Mouse (Mus musculus) CH12.LX (cell line): ENCODE measurements around the gene Cdh15. TPM values are rescaled to one million over a fixed set of nuclear protein-coding genes. Genes with fewer than 3 reads are reported as not detected.

ENCODE experiments used
- DNase-seq: peaks from one replicate; pipeline ENCODE4 v3.0.0-alpha.2; 2013; ENCODE audit errors: extremely low read depth
- H3K27ac ChIP-seq: 2 replicates; pipeline ENCODE4 v1.5.1; 2012; ENCODE audit warnings: low read depth, mild to moderate bottlenecking, control low read depth, moderate library complexity; ENCODE audit not compliant: insufficient read depth
- H3K27me3 ChIP-seq: replicated peaks from 2 replicates; pipeline ENCODE3; 2012; ENCODE audit warnings: inconsistent platforms
- H3K36me3 ChIP-seq, 2 experiments: replicated peaks in 1 of 2; 2 replicates each; pipeline versions ENCODE3 to v1.6.1; 2012; ENCODE audit warnings: inconsistent platforms in 1 of 2, low read length in 1 of 2, mild to moderate bottlenecking in 1 of 2, mixed read lengths in 1 of 2, moderate library complexity in 1 of 2; ENCODE audit not compliant: control insufficient read depth in 1 of 2, insufficient read depth in 1 of 2
- H3K4me1 ChIP-seq, 2 experiments: 2 replicates each; pipeline ENCODE4 v1.6.1; 2012; ENCODE audit warnings: inconsistent platforms in 1 of 2, moderate library complexity in 1 of 2; ENCODE audit not compliant: insufficient read depth in 2 of 2, control insufficient read depth in 1 of 2
- H3K4me2 ChIP-seq: 2 replicates; pipeline ENCODE4 v1.6.1; 2012; ENCODE audit warnings: low read depth, mild to moderate bottlenecking, control low read depth; ENCODE audit not compliant: poor library complexity, insufficient read depth, severe bottlenecking
- H3K4me3 ChIP-seq, 3 experiments: fragments of 150-350 bp in 1 of 3; sonication (generic) in 1 of 3; replicated peaks in 1 of 3; 2 replicates each; pipeline versions ENCODE3 to v1.5.1; 2011 to 2012; ENCODE audit warnings: low read depth in 2 of 3, low read length in 2 of 3, mild to moderate bottlenecking in 2 of 3, moderate library complexity in 2 of 3, control low read depth in 1 of 3, improper control_type of control experiment in 1 of 3, inconsistent platforms in 1 of 3, mixed read lengths in 1 of 3; ENCODE audit not compliant: poor library complexity in 1 of 3
- H3K79me2 ChIP-seq: replicated peaks from 2 replicates; pipeline ENCODE4 v1.6.1; 2012; ENCODE audit warnings: mild to moderate bottlenecking, moderate library complexity; ENCODE audit not compliant: control insufficient read depth, poor library complexity, insufficient read depth, severe bottlenecking; ENCODE audit errors: extremely low read depth
- H3K9ac ChIP-seq: 2 replicates; pipeline ENCODE4 v1.6.1; 2012; ENCODE audit warnings: low read depth, mild to moderate bottlenecking, control low read depth, moderate library complexity; ENCODE audit not compliant: insufficient read depth
- H3K9me3 ChIP-seq: replicated peaks from 2 replicates; pipeline ENCODE3; 2012; ENCODE audit warnings: low read length, inconsistent platforms, mixed read lengths
- CHD2 ChIP-seq: IDR thresholded peaks from 2 replicates; pipeline ENCODE4 v1.6.1; 2011; ENCODE audit warnings: low read length, improper control_type of control experiment
- CTCF ChIP-seq, 2 experiments: IDR thresholded peaks in 1 of 2; conservative IDR thresholded peaks in 1 of 2; 2 replicates each; pipeline ENCODE4 v1.5.1; 2011 to 2012; ENCODE audit warnings: low read depth in 2 of 2, low read length in 2 of 2, improper control_type of control experiment in 1 of 2, inconsistent platforms in 1 of 2, mild to moderate bottlenecking in 1 of 2, moderate library complexity in 1 of 2
- E2F4 ChIP-seq: IDR thresholded peaks from 2 replicates; pipeline ENCODE4 v1.6.1; 2011; ENCODE audit warnings: low read depth, low read length, improper control_type of control experiment; ENCODE audit not compliant: insufficient replicate concordance
- ELF1 ChIP-seq: IDR thresholded peaks from 2 replicates; pipeline ENCODE4 v1.6.1; 2014; ENCODE audit warnings: low read depth, mild to moderate bottlenecking, inconsistent platforms, low read length, improper control_type of control experiment
- EP300 ChIP-seq: IDR thresholded peaks from 2 replicates; pipeline ENCODE4 v1.6.1; 2011; ENCODE audit warnings: low read length, improper control_type of control experiment
- GABPA ChIP-seq: IDR thresholded peaks from 2 replicates; pipeline ENCODE4 v1.6.1; 2012; ENCODE audit warnings: low read depth, low read length, improper control_type of control experiment, inconsistent platforms; ENCODE audit not compliant: insufficient replicate concordance
- HCFC1 ChIP-seq: IDR thresholded peaks from 2 replicates; pipeline ENCODE4 v1.6.1; 2012; ENCODE audit warnings: low read depth, mild to moderate bottlenecking, inconsistent platforms, low read length, improper control_type of control experiment
- IRF4 ChIP-seq: IDR thresholded peaks from 2 replicates; pipeline ENCODE4 v1.6.1; 2014; ENCODE audit warnings: low read depth, mild to moderate bottlenecking, inconsistent platforms, low read length, improper control_type of control experiment
- MAFK ChIP-seq: IDR thresholded peaks from 2 replicates; pipeline ENCODE4 v1.6.1; 2011; ENCODE audit warnings: low read length, improper control_type of control experiment; ENCODE audit not compliant: insufficient replicate concordance
- MAX ChIP-seq: IDR thresholded peaks from 2 replicates; pipeline ENCODE4 v1.6.1; 2011; ENCODE audit warnings: low read length, improper control_type of control experiment
- MAZ ChIP-seq: IDR thresholded peaks from 2 replicates; pipeline ENCODE4 v1.6.1; 2012; ENCODE audit warnings: low read depth, mild to moderate bottlenecking, inconsistent platforms, low read length, improper control_type of control experiment, moderate library complexity
- MYC ChIP-seq: IDR thresholded peaks from 2 replicates; pipeline ENCODE4 v1.6.1; 2011; ENCODE audit warnings: low read depth, mild to moderate bottlenecking, improper control_type of control experiment, low read length
- NRF1 ChIP-seq: IDR thresholded peaks from 2 replicates; pipeline ENCODE4 v1.6.1; 2014; ENCODE audit warnings: low read depth, mild to moderate bottlenecking, inconsistent platforms, low read length, improper control_type of control experiment, moderate library complexity
- PAX5 ChIP-seq: IDR thresholded peaks from 2 replicates; pipeline ENCODE4 v1.6.1; 2012; ENCODE audit warnings: low read length, inconsistent platforms, mixed read lengths
- POLR2A ChIP-seq: IDR thresholded peaks from 2 replicates; pipeline ENCODE4 v1.6.1; 2011; ENCODE audit warnings: low read depth, mild to moderate bottlenecking, improper control_type of control experiment, low read length
- POLR2AphosphoS2 ChIP-seq: IDR thresholded peaks from 2 replicates; pipeline ENCODE4 v1.6.1; 2011; ENCODE audit warnings: low read depth, low read length, improper control_type of control experiment
- RAD21 ChIP-seq: IDR thresholded peaks from 2 replicates; pipeline ENCODE4 v1.6.1; 2011; ENCODE audit warnings: low read depth, mild to moderate bottlenecking, low read length, improper control_type of control experiment, moderate library complexity
- RCOR1 ChIP-seq: conservative IDR thresholded peaks from 2 replicates; pipeline ENCODE4 v1.6.1; 2012; ENCODE audit warnings: low read depth, mild to moderate bottlenecking, inconsistent platforms, low read length, improper control_type of control experiment
- SIN3A ChIP-seq: IDR thresholded peaks from 2 replicates; pipeline ENCODE4 v1.6.1; 2012; ENCODE audit warnings: low read length, improper control_type of control experiment, inconsistent platforms
- TBP ChIP-seq: conservative IDR thresholded peaks from 2 replicates; pipeline ENCODE4 v1.6.1; 2011; ENCODE audit warnings: low read depth, low read length, improper control_type of control experiment
- UBTF ChIP-seq: IDR thresholded peaks from 2 replicates; pipeline ENCODE4 v1.6.1; 2012; ENCODE audit warnings: low read depth, mild to moderate bottlenecking, inconsistent platforms, low read length, improper control_type of control experiment, moderate library complexity
- USF1 ChIP-seq: IDR thresholded peaks from 2 replicates; pipeline ENCODE4 v1.6.1; 2014; ENCODE audit warnings: low read depth, mild to moderate bottlenecking, inconsistent platforms, low read length, improper control_type of control experiment
- USF2 ChIP-seq: conservative IDR thresholded peaks from 2 replicates; pipeline ENCODE4 v1.6.1; 2011; ENCODE audit warnings: low read depth, low read length, improper control_type of control experiment
- ZC3H11A ChIP-seq: IDR thresholded peaks from 2 replicates; pipeline ENCODE4 v1.6.1; 2012; ENCODE audit warnings: low read depth, mild to moderate bottlenecking, inconsistent platforms, low read length, improper control_type of control experiment
- ZMIZ1 ChIP-seq: IDR thresholded peaks from 2 replicates; pipeline ENCODE4 v1.6.1; 2012; ENCODE audit warnings: low read depth, mild to moderate bottlenecking, inconsistent platforms, low read length, improper control_type of control experiment
- dilution Hi-C: fragments of 300-500 bp; cut with MboI; formaldehyde crosslinking; loops from 2 replicates; pipeline ENCODE4 v1.14.3; 2020; ENCODE audit warnings: low sequenced_read_pairs; ENCODE audit not compliant: extremely low pct_unique_long_range_greater_than_20kb, extremely low pct_ligation_motif_present
- in situ Hi-C: fragments of 300-500 bp; cut with MboI; formaldehyde crosslinking; loops from 3 replicates; pipeline ENCODE4 v1.14.3; 2019; ENCODE audit warnings: low sequenced_read_pairs, low pct_ligation_motif_present, low pct_unique_long_range_greater_than_20kb, mixed read lengths
- polyA plus RNA-seq: library from polyadenylated mRNA; unstranded; fragments of >175 nt; gene quantifications from 2 replicates; pipeline ENCODE4 v1.2.1, GENCODE M21; 2012; ENCODE audit warnings: low read depth; ENCODE audit not compliant: insufficient read length
- total RNA-seq, 2 experiments: library from RNA; depleted of rRNA; stranded (reverse); fragments of 300-350 nt in 1 of 2; fragments of >200 nt in 1 of 2; gene quantifications; 2 replicates each; pipeline ENCODE4 v1.2.3; 2012 to 2014

Gene Cdh15
- total and polyA plus RNA-seq, 3 experiments: not detected

GRCm38 (mm10) chr8:122844161-122844560 lies 3.6 kb upstream of the Cdh15 start:
- peaks cover 3 to 11% of the 10 kb centered on the region in 2 experiments; a peak in 3 of 4 replicates for H3K4me1 ChIP-seq
- H3K27ac ChIP-seq: no peak overlapping the region
- H3K9me3 ChIP-seq: no peaks in the 10 kb centered on the region
- H3K4me3 ChIP-seq: no peak overlapping the region
- H3K36me3 ChIP-seq: no peaks in the 10 kb centered on the region
- dilution Hi-C loops (no loop called here), in situ Hi-C loops (no loop called here)
- no peak overlapping the region for H3K9ac ChIP-seq
- TF ChIP-seq ELF1: no peak
- TF ChIP-seq USF2: no peak
- TF ChIP-seq RAD21: no peak
- no peak for TF ChIP-seq MAZ
- TF ChIP-seq UBTF: no peak
- TF ChIP-seq MYC: no peak
- no peak for TF ChIP-seq TBP
- TF ChIP-seq CTCF (conservative IDR thresholded peaks at IDR 0.05 in 1 of 2, IDR thresholded peaks at IDR 0.05 in 1 of 2; ENCODE audit: low read depth in 2 of 2, low read length in 2 of 2): no peak
- no peak for TF ChIP-seq SIN3A
- TF ChIP-seq E2F4: no peak
- TF ChIP-seq POLR2A: no peak
- no peak for TF ChIP-seq PAX5
- no peak for TF ChIP-seq MAX
- no peak for TF ChIP-seq NRF1
- no peak for TF ChIP-seq IRF4
- no peak for TF ChIP-seq CHD2
- TF ChIP-seq POLR2AphosphoS2: no peak
- no peak for TF ChIP-seq ZC3H11A
- no peak for TF ChIP-seq HCFC1
- TF ChIP-seq ZMIZ1: no peak
- no peak overlapping the region for H3K4me2 ChIP-seq
- H3K79me2 ChIP-seq: no peaks in the 10 kb centered on the region
- no peak for DNase-seq
- H3K27me3 ChIP-seq: peaks cover 74% of the 10 kb centered on the region

- dilution Hi-C loops: no loop called here
- no peaks in the 10 kb centered on the region for H3K79me2 ChIP-seq
- H3K4me3 ChIP-seq: no peak overlapping the region
- no peak for DNase-seq
- H3K4me2 ChIP-seq: no peak overlapping the region
- H3K27me3 ChIP-seq: peaks cover 78% of the 10 kb centered on the region
- H3K27ac ChIP-seq: no peak overlapping the region
- no peaks in the 10 kb centered on the region for H3K9me3 ChIP-seq
- TF ChIP-seq MAFK (no peak), HCFC1 (no peak), GABPA (no peak), POLR2AphosphoS2 (no peak), E2F4 (no peak), RAD21 (no peak), EP300 (no peak), USF1 (no peak), RCOR1 (no peak), ZC3H11A (no peak)
- TF ChIP-seq, all 38 proteins: peak for 0
- in situ Hi-C loops: no loop called here
- no peaks in the 10 kb centered on the region for H3K36me3 ChIP-seq
- peaks cover 3 to 5% of the 10 kb centered on the region in 2 experiments; a peak in 2 of 4 replicates for H3K4me1 ChIP-seq
- H3K9ac ChIP-seq: no peak overlapping the region
Measured at GRCm38 (mm10) chr8:122845662-122846061, 2.1 kb upstream of the Cdh15 start.
